11 mouse cellular contexts compared by ENCODE assay signal in genomic region chr12:85278919-85279318, GRCm38 (mm10). TPM values are rescaled to one million over a fixed set of nuclear protein-coding genes. Genes with fewer than 3 reads are reported as not detected.
DNase-seq lines count a peak whose midpoint lies in the region; ATAC-seq and TF ChIP-seq lines count a peak whose summit lies in the region.
"Had no signal": no experiment of that assay in that cellular context is flagged by ENCODE, and none has a peak within 500 bp of the region (broad histone marks: within the 10 kb centered on the region; RNA-seq: fewer than 3 reads in every experiment).

No protein-coding gene starts in this region.

- H3K9ac ChIP-seq in lung, postnatal 0 days (replicated peaks; ENCODE audit: low read depth): no peak overlapping the region

- H3K4me3 ChIP-seq in lung, postnatal 0 days (ENCODE audit: low read depth, low read length): no peak overlapping the region

- TF ChIP-seq CTCF in lung, postnatal 0 days (IDR thresholded peaks at IDR 0.05): peak; percentile 20; the same call in 1 of the 2 replicates

- no peaks in the 10 kb centered on the region for H3K36me3 ChIP-seq in lung, postnatal 0 days (ENCODE audit: insufficient read depth, low read length)
- H3K36me3 ChIP-seq: neural tube, embryonic 13.5 days had no signal

- no peaks in the 10 kb centered on the region for H3K4me1 ChIP-seq in lung, postnatal 0 days (ENCODE audit: insufficient read depth, low read depth, low read length)

- H3K4me2 ChIP-seq in lung, postnatal 0 days (replicated peaks; ENCODE audit: low read depth, low read length): no peak overlapping the region

- intact Hi-C loops in gastrocnemius, postnatal 14 days (cut with DNase I; ENCODE audit: low total_unique reads): loop anchor here (5.0 kb wide), 1 partner anchor 47 kb away; no protein-coding TSS in a partner anchor

- H3K27ac ChIP-seq in lung, postnatal 0 days (ENCODE audit: low read length): no peak overlapping the region
- H3K27ac ChIP-seq: heart, embryonic 15.5 days; neural tube, embryonic 13.5 days had no signal

- 91% methylated on average over 10 of the region's 10 CpGs for WGBS in lung, postnatal 0 days

- no peak for DNase-seq in lung, postnatal 0 days (ENCODE audit: low spot score)
- DNase-seq in lung, postnatal 14 days: no peak
- peak; percentile 19 for DNase-seq in T-cell, adult 2 months (ENCODE audit: low spot score)
- peak; percentile 54 for DNase-seq in induced T-regulatory cell, adult 2 months (ENCODE audit: low read depth)
- peak; percentile 43 for DNase-seq in naive thymus-derived CD4-positive, alpha-beta T cell, adult 2 months (ENCODE audit: low read depth)
- DNase-seq in gastrocnemius, postnatal 14 days: no peak
- DNase-seq: adrenal gland, adult 2 months; lung, adult 18-20 months had no signal

- TF ChIP-seq EP300 in lung, postnatal 0 days (IDR thresholded peaks at IDR 0.05): no peak

- ATAC-seq in lung, postnatal 0 days: no peak
- ATAC-seq in monocyte, adult 5-6 weeks (replicated peaks; ENCODE audit: insufficient number of reproducible peaks, low FRiP score, low TSS enrichment, poor library complexity, severe bottlenecking): no peak

- no peaks in the 10 kb centered on the region for H3K27me3 ChIP-seq in lung, postnatal 0 days (replicated peaks; ENCODE audit: insufficient read depth, low read length)
- H3K27me3 ChIP-seq: heart, embryonic 15.5 days; neural tube, embryonic 13.5 days had no signal

- no peaks in the 10 kb centered on the region for H3K9me3 ChIP-seq in lung, postnatal 0 days (ENCODE audit: low read length)
- H3K9me3 ChIP-seq: heart, embryonic 15.5 days; neural tube, embryonic 13.5 days had no signal

RNA-seq across cellular contexts. Expression of gene Mlh3, which starts 8.5 kb away (rescaled TPM):
- 4.2 and 5.0 TPM in 2 replicates for polyA plus RNA-seq in lung, postnatal 0 days (2015; fragmentation: Nextera tagmentation; extraction: Ambion mirVana)
- 1 to 10 TPM; 6.6 to 8.6 TPM for total RNA-seq in gastrocnemius, postnatal 14 days (2021)
- total RNA-seq in monocyte, adult 5-6 weeks (2017): 4.7 to 8.6 TPM (median 7.4 TPM) in 3 replicates

RNA-seq across cellular contexts. Expression of gene Acyp1, which starts 9.3 kb away (rescaled TPM):
- 54.9 and 68.2 TPM in 2 replicates for polyA plus RNA-seq in lung, postnatal 0 days (2015; fragmentation: Nextera tagmentation; extraction: Ambion mirVana)
- total RNA-seq in gastrocnemius, postnatal 14 days (2021): 10 to 100 TPM; 26.2 to 27.3 TPM
- total RNA-seq in monocyte, adult 5-6 weeks (2017): 29.6 to 30.7 TPM (median 30.7 TPM) in 3 replicates

RNA-seq across cellular contexts. Expression of gene Zc2hc1c, which starts 9.5 kb away (rescaled TPM):
- 2.6 and 2.7 TPM in 2 replicates for polyA plus RNA-seq in lung, postnatal 0 days (2015; fragmentation: Nextera tagmentation; extraction: Ambion mirVana)
- total RNA-seq in gastrocnemius, postnatal 14 days (2021): under 1 TPM; 0.59 to 0.89 TPM
- 0.11 TPM in 1 of 3 replicates, not detected in the others for total RNA-seq in monocyte, adult 5-6 weeks (2017)

RNA-seq across cellular contexts. Expression of gene Eif2b2, which starts 59.6 kb away (rescaled TPM):
- polyA plus RNA-seq in lung, postnatal 0 days (2015; fragmentation: Nextera tagmentation; extraction: Ambion mirVana): 58.7 and 64.9 TPM in 2 replicates
- 10 to 100 TPM; 75.6 to 77.1 TPM for total RNA-seq in gastrocnemius, postnatal 14 days (2021)
- total RNA-seq in monocyte, adult 5-6 weeks (2017): 32.1 to 63.3 TPM (median 55.5 TPM) in 3 replicates

Comparison
In these comparisons a context has a peak if more than half of its experiments do, and no peak if none do; other contexts are left out.
1. DNase-seq: peak in T-cell, adult 2 months (single experiment), induced T-regulatory cell, adult 2 months (single experiment) and naive thymus-derived CD4-positive, alpha-beta T cell, adult 2 months (single experiment); none in lung, postnatal 0 days (single experiment), lung, postnatal 14 days (single experiment) and gastrocnemius, postnatal 14 days (single experiment).